Mouse (Mus musculus): Measurements from ENCODE around the gene Gars.

- TF ChIP-seq GATA1 (IDR thresholded peaks at IDR 0.05; ENCODE audit: low read length) (no peak), TAL1 (IDR thresholded peaks at IDR 0.05; ENCODE audit: low read length) (no peak)
These were observed at the start of gene Gars for GRCm38 (mm10) chr6:55037799-55038670.
